In the genomic region with DNA sequence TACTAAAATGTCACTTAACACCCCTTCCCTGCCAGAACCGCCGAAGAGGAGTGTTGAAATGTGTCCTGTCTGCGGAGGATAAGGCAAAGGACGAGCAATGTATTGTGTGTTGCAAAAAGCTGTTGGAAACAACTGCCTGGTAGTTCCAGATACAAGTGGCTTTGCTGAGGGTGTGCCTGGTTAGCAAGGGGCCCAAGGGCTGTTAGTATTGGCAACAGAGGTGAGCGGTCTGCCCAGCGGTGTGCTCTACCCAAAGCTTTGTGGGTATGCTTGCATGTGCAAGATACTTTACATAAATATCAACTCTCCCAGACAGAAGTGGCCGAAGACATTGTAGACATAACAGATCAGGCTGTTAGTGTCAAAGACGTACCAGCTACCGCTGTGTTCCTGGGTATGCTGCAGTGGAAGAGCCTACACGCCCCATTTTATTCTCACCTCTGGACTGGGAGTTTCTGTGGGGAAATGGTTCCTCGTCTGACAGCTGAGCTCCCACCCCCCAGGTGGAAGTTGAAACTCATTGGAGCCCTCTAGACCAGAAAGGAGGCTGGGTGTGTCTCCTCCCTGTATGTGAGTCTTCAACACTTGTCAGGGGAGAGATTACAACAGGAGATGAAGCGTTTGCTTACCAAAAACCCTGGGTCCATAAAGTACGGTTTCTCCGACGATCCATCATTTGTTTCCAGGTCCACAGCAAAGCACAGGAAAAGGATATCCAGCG, we compare ENCODE assay signal across 12 mouse cellular contexts. TPM values are rescaled to one million over a fixed set of nuclear protein-coding genes. Genes with fewer than 3 reads are reported as not detected.
DNase-seq lines count a peak whose midpoint lies in the region; ATAC-seq and TF ChIP-seq lines count a peak whose summit lies in the region.
"Had no signal": no experiment of that assay in that cellular context is flagged by ENCODE, and none has a peak within 500 bp of the region (broad histone marks: within the 10 kb centered on the region; RNA-seq: fewer than 3 reads in every experiment).

No protein-coding gene starts in this region.

- no peaks in the 10 kb centered on the region for H3K4me1 ChIP-seq in lung, postnatal 0 days (ENCODE audit: insufficient read depth, low read depth, low read length)
- peaks cover 36% of the 10 kb centered on the region for H3K4me1 ChIP-seq in erythroblast, embryonic 14.5 days (ENCODE audit: control insufficient read depth)
- H3K4me1 ChIP-seq in liver, embryonic 13.5 days (replicated peaks), result peaks cover 41% of the 10 kb centered on the region
- H3K4me1 ChIP-seq in stomach, embryonic 16.5 days (ENCODE audit: control insufficient read depth, insufficient read depth, low read length), result peaks cover 9% of the 10 kb centered on the region; the same call in 1 of the 2 replicates

- 0 out of 2 replicates have a peak, but pooled peaks cover 7% of the 10 kb centered on the region for H3K36me3 ChIP-seq in lung, postnatal 0 days (ENCODE audit: insufficient read depth, low read length)
- H3K36me3 ChIP-seq in erythroblast, embryonic 14.5 days (ENCODE audit: control insufficient read depth), result peaks cover 20% of the 10 kb centered on the region
- peaks cover 29% of the 10 kb centered on the region for H3K36me3 ChIP-seq in liver, embryonic 13.5 days
- H3K36me3 ChIP-seq in stomach, embryonic 16.5 days (ENCODE audit: control insufficient read depth, insufficient read depth, low read length), result peaks cover 10% of the 10 kb centered on the region

- H3K9ac ChIP-seq in lung, postnatal 0 days (replicated peaks; ENCODE audit: low read depth), result no peak overlapping the region
- H3K9ac ChIP-seq in liver, embryonic 13.5 days, result peak overlapping the region; percentile 52; the same call in 1 of the 2 replicates
- H3K9ac ChIP-seq in stomach, embryonic 16.5 days (ENCODE audit: low read length), result no peak overlapping the region

- 59% methylated on average over 16 of the region's 16 CpGs for WGBS in lung, postnatal 0 days
- 26% methylated on average over 16 of the region's 16 CpGs for WGBS in liver, embryonic 13.5 days (ENCODE audit: insufficient replicate concordance)
- 69% methylated on average over 16 of the region's 16 CpGs for WGBS in stomach, embryonic 16.5 days

- no peak overlapping the region for H3K4me2 ChIP-seq in lung, postnatal 0 days (replicated peaks; ENCODE audit: low read depth, low read length)
- peak overlapping the region; percentile 60 for H3K4me2 ChIP-seq in liver, embryonic 13.5 days
- H3K4me2 ChIP-seq in stomach, embryonic 16.5 days (ENCODE audit: low read depth, low read length), result no peak overlapping the region

- no peak for DNase-seq in lung, postnatal 0 days (ENCODE audit: low spot score)
- no peak for DNase-seq in lung, postnatal 10 days
- DNase-seq in liver, embryonic 13.5 days, result peak; percentile 65
- no peak for DNase-seq in thymus, postnatal 25 days
- DNase-seq: cerebellum, postnatal 25 days; heart, adult 11 months; heart, postnatal 14 days; kidney, postnatal 4 days had no signal

- no peak for TF ChIP-seq EP300 in lung, postnatal 0 days (IDR thresholded peaks at IDR 0.05)

- no peaks in the 10 kb centered on the region for H3K9me3 ChIP-seq in lung, postnatal 0 days (ENCODE audit: low read length)
- no peaks in the 10 kb centered on the region for H3K9me3 ChIP-seq in erythroblast, embryonic 14.5 days (ENCODE audit: control insufficient read depth, low read length)
- H3K9me3 ChIP-seq in liver, embryonic 13.5 days (replicated peaks), result no peaks in the 10 kb centered on the region
- no peaks in the 10 kb centered on the region for H3K9me3 ChIP-seq in stomach, embryonic 16.5 days (replicated peaks; ENCODE audit: control insufficient read depth, low read length)

- TF ChIP-seq CTCF in lung, postnatal 0 days (IDR thresholded peaks at IDR 0.05), result no peak

- no peaks in the 10 kb centered on the region for H3K27me3 ChIP-seq in lung, postnatal 0 days (replicated peaks; ENCODE audit: insufficient read depth, low read length)
- H3K27me3 ChIP-seq in erythroblast, embryonic 14.5 days (ENCODE audit: control insufficient read depth), result no peaks in the 10 kb centered on the region
- H3K27me3 ChIP-seq in liver, embryonic 13.5 days, result no peaks in the 10 kb centered on the region
- H3K27me3 ChIP-seq in stomach, embryonic 16.5 days (ENCODE audit: control insufficient read depth, insufficient read depth, low read length), result no peaks in the 10 kb centered on the region
- H3K27me3 ChIP-seq: Patski had no signal

- no peak overlapping the region for H3K4me3 ChIP-seq in lung, postnatal 0 days (ENCODE audit: low read depth, low read length)
- H3K4me3 ChIP-seq in erythroblast, embryonic 14.5 days (replicated peaks), result peak overlapping the region; percentile 57
- peak overlapping the region; percentile 34 for H3K4me3 ChIP-seq in liver, embryonic 13.5 days (replicated peaks)
- no peak overlapping the region for H3K4me3 ChIP-seq in stomach, embryonic 16.5 days (replicated peaks; ENCODE audit: low read length)

- ATAC-seq in lung, postnatal 0 days, result peak; percentile 29
- ATAC-seq in liver, embryonic 13.5 days (ENCODE audit: low read depth), result peak; percentile 96
- ATAC-seq in stomach, embryonic 16.5 days (ENCODE audit: insufficient read depth, low FRiP score), result no peak; the same call in 1 of the 2 replicates
- no peak for ATAC-seq in activated CD4-positive, CD25-positive, alpha-beta regulatory T cell, adult 4 months
- ATAC-seq: Patski had no signal

- no peak overlapping the region for H3K27ac ChIP-seq in lung, postnatal 0 days (ENCODE audit: low read length)
- peak overlapping the region; percentile 87 for H3K27ac ChIP-seq in liver, embryonic 13.5 days
- H3K27ac ChIP-seq in stomach, embryonic 16.5 days (ENCODE audit: low read length), result 0 out of 2 replicates have a peak overlapping the region, but pooled peaks have one; percentile 21

RNA-seq across cellular contexts. Expression of a gene that starts 34.3 kb away (rescaled TPM):
- 342 and 379 TPM in 2 replicates for polyA plus RNA-seq in lung, postnatal 0 days (2015; fragmentation: Nextera tagmentation; extraction: Ambion mirVana)
- polyA plus RNA-seq in erythroblast, embryonic 14.5 days (2012), result 0.15 and 0.17 TPM in 2 replicates
- 109 and 120 TPM in 2 replicates for polyA plus RNA-seq in liver, embryonic 13.5 days (2015; fragmentation: Nextera tagmentation; extraction: Ambion mirVana)
- polyA plus RNA-seq in stomach, embryonic 16.5 days (2015; fragmentation: Nextera tagmentation; extraction: Ambion mirVana), result 525 and 535 TPM in 2 replicates
- polyA plus RNA-seq in activated CD4-positive, CD25-positive, alpha-beta regulatory T cell, adult 4 months (2017; shearing (Covaris generic)), result 1 to 10 TPM; 2.5 to 4.1 TPM

Comparison
In these comparisons a context has a peak if more than half of its experiments do, and no peak if none do; other contexts are left out.
1. ATAC-seq: peak in lung, postnatal 0 days (single experiment) and liver, embryonic 13.5 days (single experiment); none in stomach, embryonic 16.5 days (single experiment) and activated CD4-positive, CD25-positive, alpha-beta regulatory T cell, adult 4 months (single experiment).
2. H3K4me3 ChIP-seq: peak in erythroblast, embryonic 14.5 days (single experiment) and liver, embryonic 13.5 days (single experiment); none in lung, postnatal 0 days (single experiment) and stomach, embryonic 16.5 days (single experiment).
3. RNA of a gene that starts 34.3 kb away (polyA plus RNA-seq): 525 to 535 TPM in stomach, embryonic 16.5 days, 342 to 379 TPM in lung, postnatal 0 days and 109 to 120 TPM in liver, embryonic 13.5 days; 2.5 to 4.1 TPM in activated CD4-positive, CD25-positive, alpha-beta regulatory T cell, adult 4 months and 0.15 to 0.17 TPM in erythroblast, embryonic 14.5 days; every median in the first group is over 10 times any median in the second.